Mouse (Mus musculus) lung, postnatal 4 days (tissue): ENCODE data around the gene Hltf.
A peak's percentile ranks its signal among the peaks of the same experiment; 100 is the strongest.
"Not testable (repeated sequence)": the region's sequence is repeated elsewhere in the genome, so short reads cannot be mapped to it uniquely, and the experiment has no call there.

Experiments
- DNase-seq, 2 experiments: peaks; one replicate each; pipeline ENCODE4 v3.0.0; 2021

Hltf gene

GRCm38 (mm10) chr3:20057306-20058196, at the start of gene Hltf:
Gene Hltf, plus strand, starts transcription at chr3:20057811.
- peak; percentile 95 to 96 for DNase-seq

- DNase-seq, result no peak
These were observed 47.1 kb upstream of the Hltf start for GRCm38 (mm10) chr3:20010464-20010863.

GRCm38 (mm10) chr3:20010905-20011304, 46.7 kb upstream of the Hltf start:
- DNase-seq, result not testable (repeated sequence)

GRCm38 (mm10) chr3:20014454-20014853, 43.2 kb upstream of the Hltf start:
- DNase-seq, result no peak

GRCm38 (mm10) chr3:20018076-20018475, 39.5 kb upstream of the Hltf start:
- no peak for DNase-seq

- DNase-seq, result no peak
These were observed 33.8 kb upstream of the Hltf start for GRCm38 (mm10) chr3:20023832-20024231.

- no peak for DNase-seq
These were observed 31.1 kb upstream of the Hltf start for GRCm38 (mm10) chr3:20026481-20026880.

GRCm38 (mm10) chr3:20026996-20027689, 30.5 kb upstream of the Hltf start:
- no peak for DNase-seq

GRCm38 (mm10) chr3:20027788-20028187, 29.8 kb upstream of the Hltf start:
- DNase-seq, result no peak

- no peak for DNase-seq
These were observed 29.0 kb upstream of the Hltf start for GRCm38 (mm10) chr3:20028640-20029039.

GRCm38 (mm10) chr3:20030807-20031206, 26.8 kb upstream of the Hltf start:
- no peak for DNase-seq

- DNase-seq, result no peak
These were observed 23.6 kb upstream of the Hltf start for GRCm38 (mm10) chr3:20033761-20034718.

GRCm38 (mm10) chr3:20034719-20035404, 22.7 kb upstream of the Hltf start, which contains the start of gene Hps3:
Gene Hps3, minus strand, starts transcription at chr3:20035315.
- DNase-seq, result peak; percentile 88 to 91

GRCm38 (mm10) chr3:20036069-20036468, 21.5 kb upstream of the Hltf start:
- no peak for DNase-seq

- not testable (repeated sequence) for DNase-seq
These were observed 16.1 kb upstream of the Hltf start for GRCm38 (mm10) chr3:20041461-20041860.

- not testable (repeated sequence) for DNase-seq
These were observed 12.9 kb upstream of the Hltf start for GRCm38 (mm10) chr3:20044736-20045135.

GRCm38 (mm10) chr3:20058197-20058541, 558 bp downstream of the Hltf start:
- no peak for DNase-seq

GRCm38 (mm10) chr3:20076145-20077053, 18.8 kb downstream of the Hltf start:
- DNase-seq, result no peak

- no peak for DNase-seq
These were observed 24.6 kb downstream of the Hltf start for GRCm38 (mm10) chr3:20082161-20082560.

GRCm38 (mm10) chr3:20103830-20104229, 46.2 kb downstream of the Hltf start:
- DNase-seq, result no peak

- DNase-seq, result no peak
These were observed 46.7 kb downstream of the Hltf start for GRCm38 (mm10) chr3:20104318-20104717.
